Mouse (Mus musculus) MN1 (cell line): ENCODE data around the gene Mroh2a.
"Not testable (repeated sequence)": the region's sequence is repeated elsewhere in the genome, so short reads cannot be mapped to it uniquely, and the experiment has no call there.

Source experiments
- DNase-seq: peaks from one replicate; pipeline ENCODE4 v3.0.0-alpha.2; 2016; ENCODE audit warnings: low spot score

The Mroh2a gene

GRCm38 (mm10) chr1:88218591-88218990 lies 8.2 kb upstream of the Mroh2a start:
- DNase-seq = peak; percentile 12

GRCm38 (mm10) chr1:88219054-88219453 lies 7.7 kb upstream of the Mroh2a start:
- DNase-seq = peak; percentile 11

GRCm38 (mm10) chr1:88220336-88220735 lies 6.5 kb upstream of the Mroh2a start:
- peak; percentile 32 for DNase-seq

GRCm38 (mm10) chr1:88222216-88222615 lies 4.6 kb upstream of the Mroh2a start:
- DNase-seq = no peak

GRCm38 (mm10) chr1:88223011-88223515 lies 3.7 kb upstream of the Mroh2a start:
- DNase-seq = not testable (repeated sequence)

- no peak for DNase-seq
Observed at GRCm38 (mm10) chr1:88223591-88223990, 3.2 kb upstream of the Mroh2a start.

- no peak for DNase-seq
Observed at GRCm38 (mm10) chr1:88224029-88224776, 2.6 kb upstream of the Mroh2a start.

- not testable (repeated sequence) for DNase-seq
Observed at GRCm38 (mm10) chr1:88225301-88225700, 1.5 kb upstream of the Mroh2a start.

- DNase-seq = no peak
Observed at GRCm38 (mm10) chr1:88225741-88226140, 1.0 kb upstream of the Mroh2a start.

- no peak for DNase-seq
Observed at GRCm38 (mm10) chr1:88227482-88227881, 696 bp downstream of the Mroh2a start.

- DNase-seq = no peak
Observed at GRCm38 (mm10) chr1:88228121-88228520, 1.3 kb downstream of the Mroh2a start.

GRCm38 (mm10) chr1:88229566-88229965 lies 2.8 kb downstream of the Mroh2a start:
- no peak for DNase-seq

GRCm38 (mm10) chr1:88229986-88230385 lies 3.2 kb downstream of the Mroh2a start:
- DNase-seq = no peak

- no peak for DNase-seq
Observed at GRCm38 (mm10) chr1:88230421-88230820, 3.6 kb downstream of the Mroh2a start.

- no peak for DNase-seq
Observed at GRCm38 (mm10) chr1:88230981-88231802, 4.4 kb downstream of the Mroh2a start.

- DNase-seq = no peak
Observed at GRCm38 (mm10) chr1:88231803-88232499, 5.2 kb downstream of the Mroh2a start.

- DNase-seq = no peak
Observed at GRCm38 (mm10) chr1:88232664-88233380, 6.0 kb downstream of the Mroh2a start.

- no peak for DNase-seq
Observed at GRCm38 (mm10) chr1:88233421-88234247, 6.8 kb downstream of the Mroh2a start.

GRCm38 (mm10) chr1:88234248-88234610 lies 7.4 kb downstream of the Mroh2a start:
- no peak for DNase-seq

GRCm38 (mm10) chr1:88234646-88235045 lies 7.9 kb downstream of the Mroh2a start:
- no peak for DNase-seq
